Mouse (Mus musculus) thymus, adult 2 months (tissue): Measurements from ENCODE around the gene Gm9821. TPM values are rescaled to one million over a fixed set of nuclear protein-coding genes. Genes with fewer than 3 reads are reported as not detected.

Experiments
- DNase-seq: peaks from one replicate; pipeline ENCODE4 v3.0.0; 2021
- H3K27ac ChIP-seq: fragments of 200-500 bp; 2 replicates; pipeline ENCODE4 v1.5.1; 2012; ENCODE audit warnings: low read length, control low read depth; ENCODE audit not compliant: control insufficient read depth, insufficient read depth
- H3K27me3 ChIP-seq: fragments of 200-500 bp; 2 replicates; pipeline ENCODE4 v1.6.1; 2012; ENCODE audit warnings: mild to moderate bottlenecking, low read length, moderate library complexity, mixed read lengths; ENCODE audit not compliant: control insufficient read depth, insufficient read depth
- H3K36me3 ChIP-seq: fragments of 200-500 bp; 2 replicates; pipeline ENCODE4 v1.6.1; 2012; ENCODE audit warnings: mild to moderate bottlenecking, low read length, moderate library complexity; ENCODE audit not compliant: control insufficient read depth, insufficient read depth
- H3K4me1 ChIP-seq: fragments of 200-500 bp; replicated peaks from 2 replicates; pipeline ENCODE4 v1.6.1; 2012; ENCODE audit warnings: low read length; ENCODE audit not compliant: control insufficient read depth, insufficient read depth
- H3K4me3 ChIP-seq: fragments of 200-500 bp; 2 replicates; pipeline ENCODE4 v1.5.1; 2012; ENCODE audit warnings: mild to moderate bottlenecking, low read length, control low read depth, moderate library complexity; ENCODE audit not compliant: control insufficient read depth, insufficient read depth
- CTCF ChIP-seq: fragments of 200-500 bp; IDR thresholded peaks from 2 replicates; pipeline ENCODE4 v1.5.1; 2012; ENCODE audit warnings: mild to moderate bottlenecking, control low read depth, low read length, moderate library complexity, borderline replicate concordance; ENCODE audit not compliant: control insufficient read depth, poor library complexity, insufficient read depth; ENCODE audit errors: extremely low read depth
- POLR2A ChIP-seq: fragments of 200-500 bp; IDR thresholded peaks from 2 replicates; pipeline ENCODE4 v1.6.1; 2012; ENCODE audit warnings: mild to moderate bottlenecking, low read length, control low read depth, moderate library complexity; ENCODE audit not compliant: control insufficient read depth, poor library complexity, insufficient read depth; ENCODE audit errors: extremely low read depth
- WGBS: fragments of 180-500 bp; shearing (Covaris S2); methylation state at CpG from one replicate; pipeline ENCODE4 v1.1.7; 2018; 5-methylcytosine and 5-hydroxymethylcytosine counted together
- polyA plus RNA-seq: library from polyadenylated mRNA; depleted of rRNA; stranded (reverse); fragments of >200 nt; gene quantifications from 2 replicates; pipeline ENCODE4 v1.2.3, GENCODE M21; 2012

Gene Gm9821
- polyA plus RNA-seq, 1 experiment: 0.08 TPM

GRCm38 (mm10) chr2:91934016-91934415 lies 11.5 kb upstream of the Gm9821 start:
- Histone ChIP-seq H3K4me3 (no peak overlapping the region), H3K27ac (no peak overlapping the region), H3K4me1 (peaks cover 28% of the 10 kb centered on the region), H3K36me3 (peaks cover 64% of the 10 kb centered on the region), H3K27me3 (no peaks in the 10 kb centered on the region; the same call in 1 of the 2 replicates)
- 78% methylated on average over 8 of the region's 8 CpGs for WGBS
- TF ChIP-seq POLR2A (no peak), CTCF (no peak)
- no peak for DNase-seq

DNA sequence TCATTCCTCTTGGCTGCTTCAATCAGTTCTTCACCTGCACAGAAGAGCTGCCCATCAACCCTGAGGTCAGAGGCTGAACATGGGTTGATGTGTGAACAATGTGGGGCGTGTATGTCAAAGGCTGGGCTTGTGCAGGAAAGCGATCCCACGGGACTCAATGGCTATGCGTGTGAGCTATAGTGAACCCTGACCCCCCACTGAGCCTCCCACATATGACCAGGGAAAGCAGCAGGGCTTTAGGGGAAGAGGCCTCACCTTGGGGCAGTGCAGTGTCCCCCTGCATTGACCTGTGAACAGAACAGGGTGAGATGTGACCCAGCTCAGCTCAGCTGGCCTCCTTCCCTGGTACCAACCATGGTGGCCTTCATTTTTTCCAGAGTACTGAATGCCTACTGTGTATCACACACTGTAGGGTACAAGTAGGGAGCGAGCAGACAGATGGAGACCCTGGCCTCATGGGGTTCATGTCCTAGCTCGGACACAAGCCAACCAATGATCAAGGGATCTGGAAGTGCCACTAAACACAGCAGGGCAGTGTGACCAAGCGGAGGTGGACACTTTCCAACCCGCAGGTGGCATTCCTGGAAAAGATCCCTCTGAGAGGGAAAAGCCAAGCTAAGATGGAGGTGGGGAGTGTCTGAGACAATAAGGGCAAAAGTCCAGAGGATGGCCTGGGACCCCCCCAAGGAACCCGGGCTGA lies 10.5 kb upstream of the Gm9821 start:
- H3K36me3 ChIP-seq: peaks cover 73% of the 10 kb centered on the region
- DNase-seq: no peak

GRCm38 (mm10) chr2:91936154-91936553 lies 9.3 kb upstream of the Gm9821 start:
- H3K27ac ChIP-seq: no peak overlapping the region
- DNase-seq: no peak
- peaks cover 83% of the 10 kb centered on the region for H3K36me3 ChIP-seq
- H3K4me3 ChIP-seq: no peak overlapping the region
- H3K27me3 ChIP-seq: no peaks in the 10 kb centered on the region; the same call in 1 of the 2 replicates
- H3K4me1 ChIP-seq: peaks cover 22% of the 10 kb centered on the region
- TF ChIP-seq POLR2A: no peak
- TF ChIP-seq CTCF: no peak
- WGBS: 98% methylated on average over 7 of the region's 7 CpGs

More for the DNA sequence above, 10.5 kb upstream of the Gm9821 start:
- Histone ChIP-seq H3K27ac (no peak overlapping the region), H3K27me3 (no peaks in the 10 kb centered on the region; the same call in 1 of the 2 replicates), H3K4me3 (no peak overlapping the region), H3K4me1 (peaks cover 28% of the 10 kb centered on the region)
- no peak for TF ChIP-seq POLR2A
- no peak for TF ChIP-seq CTCF
- 96% methylated on average over 9 of the region's 9 CpGs for WGBS

- TF ChIP-seq POLR2A (no peak), CTCF (no peak)
- Histone ChIP-seq H3K27me3 (no peaks in the 10 kb centered on the region), H3K4me3 (no peak overlapping the region), H3K36me3 (peaks cover 85% of the 10 kb centered on the region), H3K4me1 (peaks cover 2% of the 10 kb centered on the region), H3K27ac (no peak overlapping the region)
- DNase-seq: no peak
- WGBS: 96% methylated on average over 15 of the region's 15 CpGs
These were observed 6.1 kb upstream of the Gm9821 start for GRCm38 (mm10) chr2:91939303-91939935.

- Histone ChIP-seq H3K4me1 (peaks cover 30% of the 10 kb centered on the region), H3K36me3 (peaks cover 61% of the 10 kb centered on the region), H3K27me3 (no peaks in the 10 kb centered on the region), H3K27ac (no peak overlapping the region), H3K4me3 (no peak overlapping the region)
- 97% methylated on average over 6 of the region's 6 CpGs for WGBS
- DNase-seq: no peak
- TF ChIP-seq CTCF (peak; percentile 75; the same call in 1 of the 2 replicates), POLR2A (no peak)
These were observed 3.1 kb upstream of the Gm9821 start for GRCm38 (mm10) chr2:91942356-91942755.

- Histone ChIP-seq H3K4me3 (peak overlapping the region; percentile 5; the same call in 1 of the 2 replicates), H3K4me1 (peaks cover 48% of the 10 kb centered on the region), H3K27ac (peak overlapping the region; percentile 51), H3K27me3 (no peaks in the 10 kb centered on the region), H3K36me3 (peaks cover 41% of the 10 kb centered on the region)
- peak; percentile 87 for DNase-seq
- WGBS: 22% methylated on average over 13 of the region's 13 CpGs
- TF ChIP-seq CTCF (peak; percentile 87; the same call in 1 of the 2 replicates), POLR2A (no peak)
These were observed 1.1 kb upstream of the Gm9821 start for GRCm38 (mm10) chr2:91944170-91944950.
